Mouse (Mus musculus) cortical plate, adult 2 months (tissue): ENCODE measurements around the gene Mtx1.

Experiments used
- CTCF ChIP-seq: fragments of 200-500 bp; IDR thresholded peaks from 2 replicates; pipeline ENCODE4 v1.5.1; 2011; ENCODE audit warnings: mild to moderate bottlenecking, control low read depth, low read length; ENCODE audit not compliant: insufficient read depth; ENCODE audit errors: extremely low read depth
- POLR2A ChIP-seq: fragments of 200-500 bp; IDR thresholded peaks from 2 replicates; pipeline ENCODE4 v1.6.1; 2011; ENCODE audit warnings: mild to moderate bottlenecking, low read length, control low read depth; ENCODE audit not compliant: insufficient read depth; ENCODE audit errors: extremely low read depth

DNA sequence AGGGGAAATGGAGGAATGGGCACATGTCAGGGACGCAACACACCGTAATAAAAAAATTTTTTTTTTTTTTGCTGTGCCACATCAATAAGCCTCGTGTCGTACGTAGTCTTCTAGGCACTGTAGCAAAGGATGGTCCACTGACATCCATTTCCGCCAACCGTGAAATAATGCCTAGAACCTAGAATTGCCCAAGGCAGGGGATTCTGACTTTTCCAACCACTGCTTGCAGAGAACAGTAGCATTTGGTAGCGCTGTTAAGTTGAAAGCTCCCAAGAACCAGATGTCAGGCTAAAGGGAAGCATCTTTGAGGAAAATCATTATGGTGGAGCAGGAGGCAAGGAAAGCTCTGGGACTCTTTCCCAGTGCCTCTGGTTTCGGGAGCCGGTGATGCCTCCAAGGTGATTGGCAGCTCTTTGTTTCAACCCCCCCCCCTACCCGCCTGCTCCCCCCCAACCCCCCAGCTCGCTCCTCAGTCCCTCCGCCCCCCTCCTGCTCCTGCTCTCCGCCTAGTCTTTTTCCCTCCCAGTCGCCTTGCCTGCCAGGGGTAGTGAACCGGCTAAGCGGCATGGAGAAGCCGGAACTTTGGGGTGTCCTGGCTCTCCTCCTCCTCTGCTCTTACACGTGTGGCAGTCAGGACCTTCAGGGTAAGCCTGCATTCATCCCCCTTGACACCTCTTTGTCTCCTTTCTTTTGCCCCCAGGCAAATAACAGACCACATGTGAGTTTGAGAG lies 12.0 kb downstream of the Mtx1 start, which contains the start of gene Thbs3:
- TF ChIP-seq POLR2A: no peak
- no peak for TF ChIP-seq CTCF
